Mouse (Mus musculus) thymus, postnatal 4 days (tissue): ENCODE results near the gene Tmem132d.

Source experiments
- DNase-seq: peaks from one replicate; pipeline ENCODE4 v3.0.0; 2021

Tmem132d gene

GRCm38 (mm10) chr5:128404223-128404622, 28.7 kb downstream of the Tmem132d start:
- DNase-seq, result no peak

GRCm38 (mm10) chr5:128392372-128392771, 40.5 kb downstream of the Tmem132d start:
- peak; percentile 7 for DNase-seq

DNA sequence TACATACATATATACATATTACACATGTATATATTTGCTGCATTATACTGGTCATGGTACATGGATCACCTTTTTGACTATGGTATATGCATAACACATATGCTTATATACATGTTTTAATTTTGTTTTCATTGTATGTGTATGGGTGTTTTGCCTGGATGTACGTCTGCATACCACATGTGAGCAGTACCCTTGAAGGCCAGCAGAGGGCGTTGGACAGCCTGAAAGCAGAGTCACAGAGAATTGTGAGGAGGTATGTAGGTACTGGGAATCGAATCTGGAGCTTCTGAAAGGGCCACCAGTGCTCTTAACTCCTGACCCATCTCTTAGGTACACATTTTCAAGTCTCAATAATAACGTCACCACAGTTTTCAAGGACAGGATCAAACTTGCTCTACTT, 43.2 kb downstream of the Tmem132d start:
- DNase-seq, result no peak

DNA sequence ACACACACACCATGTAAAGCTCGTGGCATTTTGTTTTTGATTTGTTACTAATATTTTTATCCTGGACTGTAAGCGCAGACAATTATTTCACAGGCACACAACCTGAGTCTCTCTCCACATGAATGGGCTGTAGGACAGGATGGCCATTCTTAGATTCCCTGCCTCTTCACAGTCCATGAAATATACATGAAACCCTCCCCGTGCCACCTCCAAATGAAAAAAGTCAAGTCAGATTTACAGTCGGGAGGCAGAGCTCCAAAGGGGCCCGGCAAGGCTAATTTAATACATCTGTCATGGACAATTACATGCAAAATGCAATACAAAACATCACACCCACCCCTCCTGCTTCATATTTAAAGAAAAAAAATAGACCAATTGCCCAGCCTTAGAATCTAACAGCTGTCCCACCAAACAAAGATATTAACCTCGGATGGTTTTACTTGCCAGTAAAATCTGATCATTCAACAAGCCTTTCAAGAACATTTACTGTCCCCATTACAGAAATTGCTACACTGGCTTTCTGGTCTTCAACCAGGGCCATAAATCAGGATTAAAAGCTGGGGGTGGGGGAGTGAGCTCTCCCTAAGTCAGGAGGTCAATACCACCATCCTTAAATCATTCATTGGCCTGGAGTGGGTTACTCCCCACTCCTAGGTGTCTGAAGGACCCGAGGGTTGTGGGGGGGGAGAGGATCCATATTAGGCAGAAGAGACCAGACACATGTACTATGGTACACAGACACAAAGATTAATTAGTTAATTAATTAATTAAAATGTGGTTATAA, 44.3 kb downstream of the Tmem132d start:
- DNase-seq, result no peak

GRCm38 (mm10) chr5:128369814-128370213, 63.1 kb downstream of the Tmem132d start:
- DNase-seq, result no peak

GRCm38 (mm10) chr5:128369111-128369510, 63.8 kb downstream of the Tmem132d start:
- DNase-seq, result no peak

- no peak for DNase-seq
These were observed 67.5 kb downstream of the Tmem132d start for GRCm38 (mm10) chr5:128365261-128365985.

DNA sequence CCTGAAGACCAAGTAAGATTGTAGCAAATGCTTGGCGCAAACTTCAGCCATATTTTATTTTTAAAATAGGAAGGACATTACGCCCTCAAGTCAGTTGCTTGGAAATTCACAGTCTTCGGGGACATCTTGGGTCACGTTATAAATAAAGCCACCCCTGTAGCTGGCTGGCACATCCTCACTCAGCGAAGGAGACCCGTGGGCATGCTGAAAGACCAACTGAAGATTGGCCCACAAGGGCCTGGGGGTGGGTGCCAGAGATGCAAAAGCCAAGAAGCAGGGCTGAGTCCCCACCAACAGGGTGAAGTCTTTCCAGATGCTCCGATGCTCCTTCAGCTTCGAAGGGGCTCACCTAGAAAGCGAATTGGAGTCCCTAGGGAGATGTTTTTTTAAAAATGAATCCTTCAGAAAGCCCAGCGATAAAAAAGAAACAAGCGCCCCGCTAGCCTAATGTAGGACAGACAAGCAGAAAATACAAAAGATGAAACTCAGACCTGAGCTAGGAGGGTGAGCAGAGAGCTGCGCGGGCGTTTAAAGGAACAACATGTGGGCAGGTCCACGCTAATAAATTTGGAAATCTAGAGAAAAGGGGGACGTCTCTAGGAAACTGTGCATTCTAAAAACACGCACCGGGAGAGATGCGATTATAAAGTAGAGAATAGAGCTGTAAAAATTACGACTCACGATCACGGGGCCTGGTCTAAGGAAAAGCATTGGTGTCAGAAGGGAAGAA, 71.8 kb downstream of the Tmem132d start:
- no peak for DNase-seq

GRCm38 (mm10) chr5:128348835-128349234, 84.0 kb downstream of the Tmem132d start:
- no peak for DNase-seq

DNA sequence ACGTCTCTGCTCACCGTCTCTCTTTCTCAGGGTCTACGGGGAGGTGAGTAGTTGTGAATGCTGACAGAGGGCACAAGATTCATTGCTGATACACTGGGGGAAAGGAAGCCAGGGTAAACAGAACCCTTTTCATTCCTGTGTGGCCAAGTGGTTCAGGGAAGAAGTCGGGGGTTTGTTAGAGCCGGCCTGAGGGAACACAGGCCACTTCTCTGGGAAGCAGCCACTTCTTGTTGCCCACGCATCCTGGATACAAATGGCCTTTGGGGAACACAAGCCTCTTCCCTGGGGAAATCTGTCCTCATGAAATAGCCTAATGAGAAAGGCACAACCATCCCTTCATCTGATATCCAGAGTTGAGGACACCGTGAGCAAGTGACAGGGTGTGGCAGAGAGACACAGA, 96.0 kb downstream of the Tmem132d start:
- no peak for DNase-seq

- no peak for DNase-seq
These were observed 100.1 kb downstream of the Tmem132d start for GRCm38 (mm10) chr5:128332766-128333165.

DNA sequence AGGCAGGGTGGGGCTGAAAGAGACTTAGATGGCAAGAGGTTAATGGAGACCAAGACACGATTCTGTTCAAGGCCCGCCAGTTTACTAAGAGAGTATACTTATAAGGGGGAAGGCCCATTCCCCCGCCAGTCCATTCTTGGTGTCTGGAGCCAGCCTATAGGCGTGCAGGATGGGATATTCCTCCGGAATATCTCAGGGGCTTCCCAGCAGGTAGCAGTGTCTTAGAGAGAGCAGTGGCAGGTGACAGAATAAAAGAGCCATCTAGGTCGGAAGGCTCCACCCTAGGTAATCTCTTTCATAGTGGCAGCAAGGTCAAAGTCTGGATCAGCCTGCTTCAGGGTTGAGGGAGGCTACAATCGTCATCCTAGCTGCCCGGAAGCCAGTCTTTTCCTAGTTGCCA, 102.5 kb downstream of the Tmem132d start:
- no peak for DNase-seq

DNA sequence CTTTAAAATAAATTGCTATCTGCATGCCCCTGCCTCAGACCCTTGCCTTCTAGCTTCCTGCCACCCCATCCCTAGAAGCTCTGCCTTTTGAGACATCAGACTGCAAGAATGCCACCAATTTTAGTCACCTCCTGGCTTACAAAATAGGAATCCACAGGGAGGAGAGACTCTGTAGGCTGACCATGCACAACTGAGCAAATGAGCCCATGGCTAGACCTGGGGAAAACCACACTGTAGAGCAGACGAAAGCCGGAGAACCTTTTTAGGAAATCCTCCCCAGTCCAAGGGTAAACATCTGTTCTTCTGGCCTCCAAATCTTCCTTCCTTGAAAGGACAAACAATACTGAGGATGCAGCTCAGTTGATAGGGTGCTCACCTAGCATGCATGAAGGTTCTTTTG, 130.5 kb downstream of the Tmem132d start:
- DNase-seq, result no peak

DNA sequence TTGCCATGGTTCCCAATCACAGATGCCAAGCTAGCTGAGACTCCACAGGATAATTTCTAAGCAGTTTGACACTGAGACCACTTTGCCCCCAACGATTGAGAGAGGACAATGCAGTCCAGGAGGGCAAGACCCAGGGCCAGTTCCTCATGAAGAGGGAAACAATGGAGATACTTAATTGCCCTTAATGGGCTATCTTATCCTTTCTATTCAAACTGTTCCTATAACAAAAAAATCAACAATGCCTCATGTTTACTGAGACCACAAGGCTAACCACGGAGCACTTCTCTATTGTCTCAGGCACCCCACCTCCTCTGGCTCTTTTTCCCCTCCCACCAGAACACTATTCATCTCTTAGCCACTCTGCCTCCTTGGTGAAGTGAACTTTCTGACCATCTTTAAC, 141.7 kb downstream of the Tmem132d start:
- no peak for DNase-seq

- DNase-seq, result no peak
These were observed 159.6 kb downstream of the Tmem132d start for GRCm38 (mm10) chr5:128273255-128273654.

- no peak for DNase-seq
These were observed 165.5 kb downstream of the Tmem132d start for GRCm38 (mm10) chr5:128267366-128267765.

GRCm38 (mm10) chr5:128244219-128244618, 188.7 kb downstream of the Tmem132d start:
- DNase-seq, result no peak

GRCm38 (mm10) chr5:128236638-128237335, 196.1 kb downstream of the Tmem132d start:
- no peak for DNase-seq

DNA sequence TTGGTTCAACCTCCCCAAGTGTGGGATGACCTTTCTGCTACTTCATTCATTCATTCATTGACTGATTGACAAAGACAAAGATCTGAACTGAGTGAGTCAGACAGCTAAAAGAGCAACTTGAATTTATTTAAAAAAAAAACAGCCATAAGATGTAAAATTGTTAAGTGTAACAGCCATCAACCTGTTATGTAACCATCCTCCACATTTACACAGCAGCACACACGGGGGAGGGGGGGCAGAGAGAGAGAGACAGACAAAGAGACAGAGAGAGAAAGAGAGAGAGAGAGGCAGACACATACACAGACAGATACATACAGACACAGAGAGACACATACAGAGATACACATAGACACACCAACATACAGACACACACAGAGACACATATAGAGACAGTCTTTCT, 197.3 kb downstream of the Tmem132d start:
- DNase-seq, result no peak

DNA sequence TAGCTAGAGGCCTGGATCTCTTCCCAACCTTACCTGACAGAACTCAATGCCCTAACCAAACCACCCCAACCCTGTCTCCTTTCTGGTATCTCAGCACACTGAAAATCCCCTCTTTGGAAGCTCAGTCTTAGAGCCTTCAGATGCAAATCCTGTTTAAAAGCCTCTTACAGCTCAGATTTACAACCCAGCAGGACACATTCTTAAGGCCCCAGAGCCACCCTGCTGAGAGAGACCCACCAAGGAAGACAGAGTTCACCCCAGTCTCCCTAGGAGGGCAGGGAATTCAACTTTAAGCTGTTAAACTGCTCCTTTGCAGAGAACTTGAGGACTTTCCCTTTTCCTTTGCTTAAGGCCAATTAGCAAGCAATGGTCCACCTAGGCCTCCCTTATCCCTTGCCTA, 199.8 kb downstream of the Tmem132d start:
- no peak for DNase-seq

DNA sequence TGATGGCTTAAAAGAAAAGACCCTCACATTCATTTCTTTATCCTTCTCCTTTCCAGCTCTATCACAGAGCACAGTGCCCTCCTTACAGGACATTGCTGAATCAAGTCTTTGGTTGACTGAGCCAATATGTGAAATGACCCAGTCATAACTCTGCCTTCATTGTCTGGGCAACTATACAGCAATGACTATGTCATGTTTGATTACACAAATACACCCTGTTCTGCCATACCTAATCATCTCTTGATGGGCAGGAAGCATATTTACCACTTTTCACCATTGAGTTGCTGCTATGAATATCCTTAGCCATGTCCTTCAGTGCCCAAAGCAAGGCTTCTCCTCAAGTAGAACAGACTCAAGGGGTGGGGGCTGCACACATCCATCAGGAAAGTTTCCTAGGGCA, 214.6 kb downstream of the Tmem132d start:
- DNase-seq, result no peak

- no peak for DNase-seq
These were observed 221.8 kb downstream of the Tmem132d start for GRCm38 (mm10) chr5:128211125-128211524.

- no peak for DNase-seq
These were observed 227.2 kb downstream of the Tmem132d start for GRCm38 (mm10) chr5:128205716-128206115.
